Mouse (Mus musculus) CH12.LX (cell line): ENCODE data around the gene Gm49383.

Experiments used
- CHD1 ChIP-seq: IDR thresholded peaks from 2 replicates; pipeline ENCODE4 v1.6.1; 2012; ENCODE audit warnings: low read depth, low read length, improper control_type of control experiment, inconsistent platforms
- CTCF ChIP-seq, 2 experiments: IDR thresholded peaks in 1 of 2; conservative IDR thresholded peaks in 1 of 2; 2 replicates each; pipeline ENCODE4 v1.5.1; 2011 to 2012; ENCODE audit warnings: low read depth in 2 of 2, low read length in 2 of 2, improper control_type of control experiment in 1 of 2, inconsistent platforms in 1 of 2, mild to moderate bottlenecking in 1 of 2, moderate library complexity in 1 of 2
- GABPA ChIP-seq: IDR thresholded peaks from 2 replicates; pipeline ENCODE4 v1.6.1; 2012; ENCODE audit warnings: low read depth, low read length, improper control_type of control experiment, inconsistent platforms; ENCODE audit not compliant: insufficient replicate concordance
- HCFC1 ChIP-seq: IDR thresholded peaks from 2 replicates; pipeline ENCODE4 v1.6.1; 2012; ENCODE audit warnings: low read depth, mild to moderate bottlenecking, inconsistent platforms, low read length, improper control_type of control experiment
- MAX ChIP-seq: IDR thresholded peaks from 2 replicates; pipeline ENCODE4 v1.6.1; 2011; ENCODE audit warnings: low read length, improper control_type of control experiment
- POLR2A ChIP-seq: IDR thresholded peaks from 2 replicates; pipeline ENCODE4 v1.6.1; 2011; ENCODE audit warnings: low read depth, mild to moderate bottlenecking, improper control_type of control experiment, low read length
- SIN3A ChIP-seq: IDR thresholded peaks from 2 replicates; pipeline ENCODE4 v1.6.1; 2012; ENCODE audit warnings: low read length, improper control_type of control experiment, inconsistent platforms
- ZKSCAN1 ChIP-seq: IDR thresholded peaks from 2 replicates; pipeline ENCODE4 v1.6.1; 2012; ENCODE audit warnings: low read depth, inconsistent platforms, low read length, improper control_type of control experiment, borderline replicate concordance

- no peak for TF ChIP-seq POLR2A
- TF ChIP-seq ZKSCAN1 = no peak
- TF ChIP-seq CTCF (conservative IDR thresholded peaks at IDR 0.05 in 1 of 2, IDR thresholded peaks at IDR 0.05 in 1 of 2; ENCODE audit: low read depth in 2 of 2, low read length in 2 of 2) = no peak
- TF ChIP-seq GABPA = no peak
- TF ChIP-seq MAX = no peak
- no peak for TF ChIP-seq HCFC1
- no peak for TF ChIP-seq SIN3A
- no peak for TF ChIP-seq CHD1
These were observed 57.1 kb downstream of the Gm49383 start for GRCm38 (mm10) chr12:69139841-69140240.
